Mouse (Mus musculus) CH12.LX (cell line): ENCODE results near the gene Oas2. TPM values are rescaled to one million over a fixed set of nuclear protein-coding genes. Genes with fewer than 3 reads are reported as not detected.

Source experiments
- DNase-seq: peaks from one replicate; pipeline ENCODE4 v3.0.0-alpha.2; 2013; ENCODE audit errors: extremely low read depth
- H3K27ac ChIP-seq: 2 replicates; pipeline ENCODE4 v1.5.1; 2012; ENCODE audit warnings: low read depth, mild to moderate bottlenecking, control low read depth, moderate library complexity; ENCODE audit not compliant: insufficient read depth
- H3K27me3 ChIP-seq: replicated peaks from 2 replicates; pipeline ENCODE3; 2012; ENCODE audit warnings: inconsistent platforms
- H3K36me3 ChIP-seq, 2 experiments: replicated peaks in 1 of 2; 2 replicates each; pipeline versions ENCODE3 to v1.6.1; 2012; ENCODE audit warnings: inconsistent platforms in 1 of 2, low read length in 1 of 2, mild to moderate bottlenecking in 1 of 2, mixed read lengths in 1 of 2, moderate library complexity in 1 of 2; ENCODE audit not compliant: control insufficient read depth in 1 of 2, insufficient read depth in 1 of 2
- H3K4me1 ChIP-seq, 2 experiments: 2 replicates each; pipeline ENCODE4 v1.6.1; 2012; ENCODE audit warnings: inconsistent platforms in 1 of 2, moderate library complexity in 1 of 2; ENCODE audit not compliant: insufficient read depth in 2 of 2, control insufficient read depth in 1 of 2
- H3K4me2 ChIP-seq: 2 replicates; pipeline ENCODE4 v1.6.1; 2012; ENCODE audit warnings: low read depth, mild to moderate bottlenecking, control low read depth; ENCODE audit not compliant: poor library complexity, insufficient read depth, severe bottlenecking
- H3K4me3 ChIP-seq, 3 experiments: fragments of 150-350 bp in 1 of 3; sonication (generic) in 1 of 3; replicated peaks in 1 of 3; 2 replicates each; pipeline versions ENCODE3 to v1.5.1; 2011 to 2012; ENCODE audit warnings: low read depth in 2 of 3, low read length in 2 of 3, mild to moderate bottlenecking in 2 of 3, moderate library complexity in 2 of 3, control low read depth in 1 of 3, improper control_type of control experiment in 1 of 3, inconsistent platforms in 1 of 3, mixed read lengths in 1 of 3; ENCODE audit not compliant: poor library complexity in 1 of 3
- H3K79me2 ChIP-seq: replicated peaks from 2 replicates; pipeline ENCODE4 v1.6.1; 2012; ENCODE audit warnings: mild to moderate bottlenecking, moderate library complexity; ENCODE audit not compliant: control insufficient read depth, poor library complexity, insufficient read depth, severe bottlenecking; ENCODE audit errors: extremely low read depth
- H3K9ac ChIP-seq: 2 replicates; pipeline ENCODE4 v1.6.1; 2012; ENCODE audit warnings: low read depth, mild to moderate bottlenecking, control low read depth, moderate library complexity; ENCODE audit not compliant: insufficient read depth
- H3K9me3 ChIP-seq: replicated peaks from 2 replicates; pipeline ENCODE3; 2012; ENCODE audit warnings: low read length, inconsistent platforms, mixed read lengths
- BHLHE40 ChIP-seq: IDR thresholded peaks from 2 replicates; pipeline ENCODE4 v1.6.1; 2011; ENCODE audit warnings: mild to moderate bottlenecking, low read depth, low read length, improper control_type of control experiment
- CHD1 ChIP-seq: IDR thresholded peaks from 2 replicates; pipeline ENCODE4 v1.6.1; 2012; ENCODE audit warnings: low read depth, low read length, improper control_type of control experiment, inconsistent platforms
- CTCF ChIP-seq, 2 experiments: IDR thresholded peaks in 1 of 2; conservative IDR thresholded peaks in 1 of 2; 2 replicates each; pipeline ENCODE4 v1.5.1; 2011 to 2012; ENCODE audit warnings: low read depth in 2 of 2, low read length in 2 of 2, improper control_type of control experiment in 1 of 2, inconsistent platforms in 1 of 2, mild to moderate bottlenecking in 1 of 2, moderate library complexity in 1 of 2
- E2F4 ChIP-seq: IDR thresholded peaks from 2 replicates; pipeline ENCODE4 v1.6.1; 2011; ENCODE audit warnings: low read depth, low read length, improper control_type of control experiment; ENCODE audit not compliant: insufficient replicate concordance
- EP300 ChIP-seq: IDR thresholded peaks from 2 replicates; pipeline ENCODE4 v1.6.1; 2011; ENCODE audit warnings: low read length, improper control_type of control experiment
- IRF4 ChIP-seq: IDR thresholded peaks from 2 replicates; pipeline ENCODE4 v1.6.1; 2014; ENCODE audit warnings: low read depth, mild to moderate bottlenecking, inconsistent platforms, low read length, improper control_type of control experiment
- MAZ ChIP-seq: IDR thresholded peaks from 2 replicates; pipeline ENCODE4 v1.6.1; 2012; ENCODE audit warnings: low read depth, mild to moderate bottlenecking, inconsistent platforms, low read length, improper control_type of control experiment, moderate library complexity
- MXI1 ChIP-seq: IDR thresholded peaks from 2 replicates; pipeline ENCODE4 v1.6.1; 2011; ENCODE audit warnings: mild to moderate bottlenecking, low read depth, low read length, improper control_type of control experiment
- NELFE ChIP-seq: IDR thresholded peaks from 2 replicates; pipeline ENCODE4 v1.6.1; 2011; ENCODE audit warnings: low read depth, low read length, improper control_type of control experiment
- NRF1 ChIP-seq: IDR thresholded peaks from 2 replicates; pipeline ENCODE4 v1.6.1; 2014; ENCODE audit warnings: low read depth, mild to moderate bottlenecking, inconsistent platforms, low read length, improper control_type of control experiment, moderate library complexity
- POLR2AphosphoS2 ChIP-seq: IDR thresholded peaks from 2 replicates; pipeline ENCODE4 v1.6.1; 2011; ENCODE audit warnings: low read depth, low read length, improper control_type of control experiment
- RAD21 ChIP-seq: IDR thresholded peaks from 2 replicates; pipeline ENCODE4 v1.6.1; 2011; ENCODE audit warnings: low read depth, mild to moderate bottlenecking, low read length, improper control_type of control experiment, moderate library complexity
- RCOR1 ChIP-seq: conservative IDR thresholded peaks from 2 replicates; pipeline ENCODE4 v1.6.1; 2012; ENCODE audit warnings: low read depth, mild to moderate bottlenecking, inconsistent platforms, low read length, improper control_type of control experiment
- SMC3 ChIP-seq: IDR thresholded peaks from 2 replicates; pipeline ENCODE4 v1.6.1; 2011; ENCODE audit warnings: low read depth, low read length, improper control_type of control experiment
- TBP ChIP-seq: conservative IDR thresholded peaks from 2 replicates; pipeline ENCODE4 v1.6.1; 2011; ENCODE audit warnings: low read depth, low read length, improper control_type of control experiment
- TCF12 ChIP-seq: IDR thresholded peaks from 2 replicates; pipeline ENCODE4 v1.6.1; 2014; ENCODE audit warnings: low read depth, mild to moderate bottlenecking, inconsistent platforms, low read length, improper control_type of control experiment
- UBTF ChIP-seq: IDR thresholded peaks from 2 replicates; pipeline ENCODE4 v1.6.1; 2012; ENCODE audit warnings: low read depth, mild to moderate bottlenecking, inconsistent platforms, low read length, improper control_type of control experiment, moderate library complexity
- USF2 ChIP-seq: conservative IDR thresholded peaks from 2 replicates; pipeline ENCODE4 v1.6.1; 2011; ENCODE audit warnings: low read depth, low read length, improper control_type of control experiment
- dilution Hi-C: fragments of 300-500 bp; cut with MboI; formaldehyde crosslinking; loops from 2 replicates; pipeline ENCODE4 v1.14.3; 2020; ENCODE audit warnings: low sequenced_read_pairs; ENCODE audit not compliant: extremely low pct_unique_long_range_greater_than_20kb, extremely low pct_ligation_motif_present
- in situ Hi-C: fragments of 300-500 bp; cut with MboI; formaldehyde crosslinking; loops from 3 replicates; pipeline ENCODE4 v1.14.3; 2019; ENCODE audit warnings: low sequenced_read_pairs, low pct_ligation_motif_present, low pct_unique_long_range_greater_than_20kb, mixed read lengths
- polyA plus RNA-seq: library from polyadenylated mRNA; unstranded; fragments of >175 nt; gene quantifications from 2 replicates; pipeline ENCODE4 v1.2.1, GENCODE M21; 2012; ENCODE audit warnings: low read depth; ENCODE audit not compliant: insufficient read length
- total RNA-seq, 2 experiments: library from RNA; depleted of rRNA; stranded (reverse); fragments of 300-350 nt in 1 of 2; fragments of >200 nt in 1 of 2; gene quantifications; 2 replicates each; pipeline ENCODE4 v1.2.3; 2012 to 2014

Gene Oas2
- total and polyA plus RNA-seq, 3 experiments, result not detected

DNA sequence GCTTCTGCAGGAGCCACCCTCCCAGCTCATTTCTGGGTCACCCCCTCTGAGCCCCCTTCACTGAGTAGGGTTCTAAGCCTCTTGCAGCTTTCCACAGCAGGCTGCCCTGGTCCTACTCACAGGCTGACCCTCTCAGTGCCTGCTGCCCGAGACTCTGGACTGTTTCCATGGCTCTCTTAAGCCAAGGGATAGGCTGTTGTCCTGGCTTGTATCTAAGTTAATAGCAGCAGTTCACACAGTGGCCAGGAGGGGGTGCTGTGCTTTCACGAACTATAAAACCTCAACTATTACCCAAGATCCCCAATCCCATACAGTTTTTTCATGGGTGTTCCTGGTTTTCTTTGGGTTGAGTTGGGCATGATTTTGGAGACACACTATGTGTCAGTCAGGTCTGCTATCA is 43.4 kb upstream of the Oas2 start:
- Histone ChIP-seq H3K9me3 (no peaks in the 10 kb centered on the region), H3K27ac (no peak overlapping the region), H3K4me3 (no peak overlapping the region), H3K9ac (no peak overlapping the region), H3K36me3 (no peaks in the 10 kb centered on the region), H3K79me2 (no peaks in the 10 kb centered on the region), H3K4me1 (no peaks in the 10 kb centered on the region), H3K4me2 (no peak overlapping the region), H3K27me3 (peaks cover 38% of the 10 kb centered on the region)
- peak; percentile 73 for TF ChIP-seq RAD21
- no peak for TF ChIP-seq MAZ
- TF ChIP-seq IRF4, result no peak
- no peak for TF ChIP-seq BHLHE40
- no peak for TF ChIP-seq USF2
- no peak for TF ChIP-seq EP300
- TF ChIP-seq SMC3, result peak; percentile 56
- TF ChIP-seq E2F4, result no peak
- TF ChIP-seq CTCF (conservative IDR thresholded peaks at IDR 0.05 in 1 of 2, IDR thresholded peaks at IDR 0.05 in 1 of 2; ENCODE audit: low read depth in 2 of 2, low read length in 2 of 2), result peak; percentile 74 to 85
- no peak for TF ChIP-seq TCF12
- TF ChIP-seq POLR2AphosphoS2, result no peak
- peak; percentile 48 for DNase-seq
- in situ Hi-C loops, result loop anchor here (10.0 kb wide), 1 partner anchor 122 kb away; the partner anchor contains the start of gene Oas1d
- dilution Hi-C loops, result no loop called here

DNA sequence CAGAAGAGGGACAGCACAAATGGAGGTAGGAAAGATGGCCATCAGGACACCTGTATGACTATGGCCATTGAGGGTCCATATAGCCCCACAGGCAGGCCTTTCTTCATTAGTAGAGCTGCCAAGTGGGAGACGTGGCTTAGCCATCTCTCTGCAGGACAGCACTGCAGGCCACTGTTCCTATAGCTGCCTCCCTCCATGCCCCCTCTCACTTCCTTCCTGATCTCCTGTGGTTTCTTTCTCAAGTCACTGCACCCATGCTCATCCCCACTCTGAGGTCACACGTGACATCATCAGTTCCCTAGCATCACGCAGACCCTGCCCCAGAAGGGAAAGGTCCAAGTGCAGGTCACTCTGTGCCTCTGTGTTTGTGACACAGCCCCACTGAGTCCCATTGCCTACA is 37.4 kb upstream of the Oas2 start:
- Histone ChIP-seq H3K9me3 (no peaks in the 10 kb centered on the region), H3K9ac (no peak overlapping the region), H3K27ac (no peak overlapping the region), H3K4me1 (no peaks in the 10 kb centered on the region), H3K4me3 (no peak overlapping the region), H3K36me3 (no peaks in the 10 kb centered on the region), H3K4me2 (no peak overlapping the region), H3K79me2 (no peaks in the 10 kb centered on the region), H3K27me3 (peaks cover 54% of the 10 kb centered on the region)
- no peak for TF ChIP-seq TBP
- TF ChIP-seq NRF1, result no peak
- TF ChIP-seq CHD1, result no peak
- no peak for TF ChIP-seq RCOR1
- TF ChIP-seq EP300, result no peak
- TF ChIP-seq NELFE, result no peak
- dilution Hi-C loops (no loop called here), in situ Hi-C loops (no loop called here)
- no peak for DNase-seq

DNA sequence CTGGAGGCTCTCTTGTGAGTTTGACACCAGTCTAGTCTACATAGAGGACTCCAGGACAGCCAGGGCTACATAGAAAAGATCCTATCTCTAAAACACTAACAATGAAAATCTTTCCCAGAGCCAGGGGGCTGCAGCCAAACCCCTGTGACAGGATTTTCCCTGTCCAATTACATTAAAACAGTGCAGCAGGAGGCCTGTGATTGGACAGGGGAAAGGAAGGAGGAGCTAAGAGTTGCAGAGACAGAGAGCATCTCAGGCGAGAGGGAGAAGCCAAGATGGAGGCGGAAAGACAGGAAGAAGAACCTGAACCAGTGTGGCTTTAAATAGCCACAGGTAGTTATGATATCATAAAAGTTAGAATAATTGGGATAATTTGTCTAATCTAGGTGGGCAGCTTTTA is 32.8 kb upstream of the Oas2 start:
- in situ Hi-C loops, result no loop called here
- TF ChIP-seq RCOR1 (no peak), UBTF (no peak), POLR2AphosphoS2 (no peak), MAZ (no peak), BHLHE40 (no peak), MXI1 (no peak)

More for the DNA sequence above, 32.8 kb upstream of the Oas2 start:
- no peak for DNase-seq
- Histone ChIP-seq H3K9ac (no peak overlapping the region), H3K4me2 (no peak overlapping the region), H3K79me2 (no peaks in the 10 kb centered on the region), H3K4me1 (peaks cover 3% of the 10 kb centered on the region in 2 experiments; a peak in 3 of 4 replicates), H3K9me3 (no peaks in the 10 kb centered on the region), H3K27ac (no peak overlapping the region), H3K4me3 (no peak overlapping the region), H3K27me3 (peaks cover 29% of the 10 kb centered on the region), H3K36me3 (no peaks in the 10 kb centered on the region)
- dilution Hi-C loops, result no loop called here
